Mouse (Mus musculus) layer of hippocampus, adult 9-11 months (tissue): ENCODE results near the gene Gm20773.
"Not testable (repeated sequence)": the region's sequence is repeated elsewhere in the genome, so short reads cannot be mapped to it uniquely, and the experiment has no call there.

Experiments used
- DNase-seq: peaks from one replicate; pipeline ENCODE4 v3.0.0; 2022

Gm20773 gene

DNA sequence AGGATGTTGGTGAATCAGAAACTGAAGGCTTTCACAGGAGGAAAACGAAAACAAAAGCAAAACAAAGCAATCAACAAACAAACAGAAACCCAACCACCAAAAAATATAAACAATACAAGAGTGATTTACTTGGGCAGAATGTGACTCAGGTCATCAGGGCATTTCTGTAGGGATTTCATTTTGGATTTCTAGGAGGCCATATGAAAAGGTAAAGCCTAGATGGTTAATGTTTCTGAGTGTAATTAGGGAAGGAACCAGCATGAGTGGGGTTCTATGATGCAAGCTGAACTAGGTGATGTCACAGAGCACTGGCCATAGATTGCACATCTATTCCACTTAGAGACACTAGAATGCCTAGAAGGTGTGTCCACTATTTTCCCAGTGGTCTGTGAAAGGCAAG lies at the start of gene Gm20773:
Gene Gm20773 (plus strand): TSS at position 301 of the 400 bp plus-strand sequence.
- not testable (repeated sequence) for DNase-seq

DNA sequence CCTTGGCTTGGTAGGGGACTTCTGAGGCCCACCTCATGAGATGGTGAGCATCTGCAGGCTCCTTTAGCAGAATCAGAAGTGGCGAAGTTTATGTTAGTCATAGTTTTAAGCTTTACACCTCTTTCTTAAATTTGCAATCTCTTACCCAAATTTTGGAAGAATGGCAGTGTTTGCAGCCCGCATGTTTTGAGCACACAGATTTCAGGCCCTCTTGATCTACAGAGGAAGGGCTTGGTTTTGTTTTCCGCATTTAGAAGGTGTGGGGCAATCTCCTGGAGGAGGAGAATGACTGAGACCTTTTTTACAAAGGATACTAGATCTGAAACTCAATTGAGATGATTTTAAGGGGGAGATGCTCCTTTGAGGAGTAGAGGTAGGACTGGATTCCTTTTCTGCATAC lies 28.3 kb upstream of the Gm20773 start, which contains the start of gene Gm21866:
Gene Gm21866 (minus strand): TSS at position 101 of the 400 bp plus-strand sequence.
- not testable (repeated sequence) for DNase-seq
